Mouse (Mus musculus): ENCODE results near the gene Mmp28. TPM values are rescaled to one million over a fixed set of nuclear protein-coding genes. Genes with fewer than 3 reads are reported as not detected.

Gene Mmp28
- polyA plus RNA-seq, 1 experiment = 20.1 TPM

DNA sequence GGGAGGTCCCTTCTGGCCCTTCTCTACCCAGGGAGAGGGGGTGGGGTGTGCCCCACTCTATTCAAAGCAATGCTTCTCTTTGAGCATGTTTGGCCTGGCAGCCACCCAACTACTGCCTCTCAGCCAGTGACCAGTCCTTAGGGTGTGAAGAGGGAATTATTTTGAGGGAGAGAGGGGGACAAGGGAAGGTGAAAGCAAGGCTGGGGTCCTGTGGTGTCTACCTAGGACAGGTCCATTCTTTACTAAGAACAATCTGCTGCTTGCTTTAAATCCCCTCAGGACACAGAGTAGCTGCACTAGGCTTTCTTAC is 14.0 kb downstream of the Mmp28 start:
- TF ChIP-seq POLR2A (IDR thresholded peaks at IDR 0.05; ENCODE audit: borderline replicate concordance, extremely low read depth, low read depth, low read length) (no peak), CTCF (IDR thresholded peaks at IDR 0.05; ENCODE audit: insufficient read depth, low read length) (no peak)
- Histone ChIP-seq H3K4me3 (replicated peaks; ENCODE audit: extremely low read depth, low read depth, low read length) (no peak overlapping the region), H3K4me1 (ENCODE audit: control insufficient read depth, insufficient read depth, low read length) (peaks cover 23% of the 10 kb centered on the region)
- peak; percentile 59 for DNase-seq

DNA sequence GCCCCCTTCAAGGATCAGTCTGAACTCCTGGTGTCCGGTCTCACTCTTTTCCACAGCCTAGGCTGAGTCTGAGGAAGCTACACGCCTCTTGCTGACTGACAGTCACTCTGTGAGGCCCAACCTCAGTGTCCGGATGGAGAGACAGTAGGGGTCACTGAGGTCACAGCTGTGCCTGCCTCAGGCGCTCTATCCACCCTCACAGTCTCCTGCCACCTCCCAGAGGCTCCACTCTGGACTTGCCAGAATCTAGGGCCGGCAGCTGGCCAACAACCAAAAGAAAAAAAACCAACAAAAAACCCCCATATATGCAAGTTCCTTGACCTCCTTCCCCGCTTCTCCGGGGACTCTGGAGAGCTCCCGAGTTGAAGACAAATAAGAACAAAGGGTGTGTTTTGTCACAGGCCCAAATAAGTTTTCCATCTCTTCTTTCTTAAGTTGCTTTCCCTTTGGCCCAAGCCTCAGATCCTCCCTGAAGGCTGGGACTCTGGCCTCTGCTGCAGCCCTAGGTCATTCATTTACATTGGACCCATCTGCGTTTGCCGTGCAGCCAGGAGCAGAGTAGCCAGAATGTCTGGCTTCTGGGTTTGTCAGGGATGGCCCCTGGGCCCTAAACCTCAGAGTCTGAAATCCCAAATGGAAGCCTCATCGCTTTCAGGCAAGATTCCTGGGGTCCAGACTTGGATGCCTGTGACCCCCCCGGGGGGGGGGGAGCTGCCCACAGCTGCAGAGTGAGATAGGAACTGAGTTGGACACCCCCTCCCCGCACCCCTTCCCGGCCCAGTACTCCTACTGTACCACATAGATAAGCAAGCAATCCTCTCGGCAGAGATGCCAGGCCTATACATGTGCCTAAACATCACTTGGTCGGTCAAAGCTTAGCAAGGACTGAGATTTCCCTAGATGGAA is 14.6 kb downstream of the Mmp28 start:
- DNase-seq = peak; percentile 24
- peaks cover 22% of the 10 kb centered on the region for H3K4me1 ChIP-seq (ENCODE audit: control insufficient read depth, insufficient read depth, low read length)
- WGBS = 30% methylated on average over 16 of the region's 16 CpGs
- no peak overlapping the region for H3K4me3 ChIP-seq (replicated peaks; ENCODE audit: extremely low read depth, low read depth, low read length)
- no peak for TF ChIP-seq POLR2A (IDR thresholded peaks at IDR 0.05; ENCODE audit: borderline replicate concordance, extremely low read depth, low read depth, low read length)
- no peak for TF ChIP-seq CTCF (IDR thresholded peaks at IDR 0.05; ENCODE audit: insufficient read depth, low read length)

DNA sequence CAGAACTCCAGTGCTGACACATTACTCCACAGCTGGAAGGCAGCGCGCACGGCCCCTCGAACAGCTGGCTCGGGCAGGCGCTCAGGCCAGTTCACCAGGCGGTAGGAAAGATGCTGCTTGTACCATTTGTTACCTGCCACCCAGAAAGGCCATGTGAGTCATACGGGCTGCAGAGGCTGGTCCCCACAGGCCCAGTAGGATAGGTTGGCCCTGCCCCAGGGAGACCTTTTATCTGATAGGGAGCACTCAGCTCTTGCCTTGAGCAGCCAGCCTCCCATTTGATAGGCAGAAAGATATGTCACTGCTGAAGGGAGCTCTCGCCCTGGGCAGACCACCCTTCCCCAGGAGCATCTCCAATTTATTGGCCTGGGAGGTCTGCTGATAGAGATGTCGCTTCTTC is 15.3 kb downstream of the Mmp28 start:
- TF ChIP-seq CTCF (IDR thresholded peaks at IDR 0.05; ENCODE audit: insufficient read depth, low read length) (no peak), POLR2A (IDR thresholded peaks at IDR 0.05; ENCODE audit: borderline replicate concordance, extremely low read depth, low read depth, low read length) (no peak)
- 73% methylated on average over 10 of the region's 10 CpGs for WGBS
- no peak for DNase-seq
- no peak overlapping the region for H3K4me3 ChIP-seq (replicated peaks; ENCODE audit: extremely low read depth, low read depth, low read length)
- H3K4me1 ChIP-seq (ENCODE audit: control insufficient read depth, insufficient read depth, low read length) = peaks cover 26% of the 10 kb centered on the region

DNA sequence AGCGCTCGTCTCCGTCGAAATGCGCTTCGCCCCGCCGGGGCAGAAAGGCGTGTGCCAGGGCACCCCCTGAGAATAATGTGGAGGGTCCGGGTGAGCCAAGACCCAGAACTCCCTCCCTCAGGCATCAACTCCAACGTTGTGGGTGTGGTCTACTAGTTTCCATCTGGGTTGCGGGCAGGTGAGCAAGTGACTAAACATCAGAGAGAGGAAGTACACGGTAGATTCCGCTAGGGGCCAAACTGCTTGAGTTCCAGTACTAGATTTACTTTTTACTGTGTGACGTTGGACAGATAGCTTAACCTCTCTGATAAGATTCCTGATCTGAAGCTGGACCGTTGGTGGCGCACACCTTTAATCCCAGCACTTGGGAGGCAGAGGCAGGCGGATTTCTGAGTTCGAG is 17.9 kb downstream of the Mmp28 start:
- no peak overlapping the region for H3K4me3 ChIP-seq (replicated peaks; ENCODE audit: extremely low read depth, low read depth, low read length)
- no peak for DNase-seq
- H3K4me1 ChIP-seq (ENCODE audit: control insufficient read depth, insufficient read depth, low read length) = peaks cover 29% of the 10 kb centered on the region
- WGBS = 43% methylated on average over 19 of the region's 19 CpGs
- TF ChIP-seq CTCF (IDR thresholded peaks at IDR 0.05; ENCODE audit: insufficient read depth, low read length) (no peak), POLR2A (IDR thresholded peaks at IDR 0.05; ENCODE audit: borderline replicate concordance, extremely low read depth, low read depth, low read length) (no peak)

DNA sequence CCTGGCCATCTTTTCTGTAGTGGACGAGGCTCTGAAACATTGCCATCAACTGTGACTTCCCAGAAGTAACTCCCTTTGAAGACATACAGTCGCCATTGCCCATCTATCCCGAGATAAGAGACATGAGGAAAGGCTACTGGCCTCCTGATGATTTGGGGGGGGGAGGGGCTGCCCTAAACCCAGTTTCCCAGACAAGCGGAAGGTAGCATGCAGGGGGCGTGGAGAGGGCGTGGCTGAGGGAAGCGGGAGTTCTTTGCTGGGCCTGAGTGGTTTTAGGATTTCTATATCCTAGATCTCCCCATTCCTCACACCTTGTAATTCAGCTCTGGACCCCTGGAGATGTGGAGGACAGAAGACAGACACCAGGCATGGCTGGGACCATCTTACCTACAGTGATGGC is 19.0 kb downstream of the Mmp28 start:
- no peak for TF ChIP-seq POLR2A (IDR thresholded peaks at IDR 0.05; ENCODE audit: borderline replicate concordance, extremely low read depth, low read depth, low read length)
- no peak for TF ChIP-seq CTCF (IDR thresholded peaks at IDR 0.05; ENCODE audit: insufficient read depth, low read length)
- no peak for DNase-seq
- Histone ChIP-seq H3K4me3 (replicated peaks; ENCODE audit: extremely low read depth, low read depth, low read length) (no peak overlapping the region), H3K4me1 (ENCODE audit: control insufficient read depth, insufficient read depth, low read length) (peaks cover 19% of the 10 kb centered on the region)
- 6% methylated on average over 7 of the region's 7 CpGs for WGBS

DNA sequence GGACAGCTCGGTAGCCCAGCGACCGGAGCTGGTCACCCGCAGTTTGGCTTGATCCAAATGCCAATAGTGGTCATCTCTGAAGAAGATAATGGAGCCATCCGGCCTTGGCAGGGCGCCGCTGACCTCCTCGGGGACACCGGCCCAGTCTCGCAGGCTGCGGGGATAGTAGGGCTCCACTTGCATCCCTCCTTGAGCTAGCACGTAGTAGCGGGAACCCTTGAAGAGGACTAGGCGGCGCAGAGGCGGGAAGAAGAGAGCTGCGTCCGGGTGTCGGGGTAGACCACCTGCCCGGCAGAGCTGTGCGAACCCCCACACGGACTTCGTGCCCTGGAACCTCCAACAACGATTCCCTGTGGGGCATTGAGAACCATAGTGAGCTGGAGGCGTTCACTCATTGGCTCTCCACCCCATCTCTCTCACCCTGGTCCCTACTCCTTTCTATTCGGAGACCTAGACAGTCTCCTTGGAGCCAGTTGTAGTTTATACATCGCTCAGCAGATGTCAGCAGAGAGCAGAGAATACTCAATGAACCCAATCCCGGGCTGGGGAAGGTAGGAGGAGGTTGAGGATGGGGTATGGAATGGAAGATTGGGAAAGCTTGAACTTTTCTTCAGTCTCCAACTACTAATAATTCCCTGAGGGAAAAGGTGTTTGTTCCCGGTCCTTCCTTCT is 20.1 kb downstream of the Mmp28 start:
- DNase-seq = peak; percentile 74
- 18% methylated on average over 29 of the region's 29 CpGs for WGBS
- TF ChIP-seq POLR2A (IDR thresholded peaks at IDR 0.05; ENCODE audit: borderline replicate concordance, extremely low read depth, low read depth, low read length) (no peak), CTCF (IDR thresholded peaks at IDR 0.05; ENCODE audit: insufficient read depth, low read length) (peak; percentile 28)
- Histone ChIP-seq H3K4me3 (replicated peaks; ENCODE audit: extremely low read depth, low read depth, low read length) (no peak overlapping the region), H3K4me1 (ENCODE audit: control insufficient read depth, insufficient read depth, low read length) (peaks cover 8% of the 10 kb centered on the region)

DNA sequence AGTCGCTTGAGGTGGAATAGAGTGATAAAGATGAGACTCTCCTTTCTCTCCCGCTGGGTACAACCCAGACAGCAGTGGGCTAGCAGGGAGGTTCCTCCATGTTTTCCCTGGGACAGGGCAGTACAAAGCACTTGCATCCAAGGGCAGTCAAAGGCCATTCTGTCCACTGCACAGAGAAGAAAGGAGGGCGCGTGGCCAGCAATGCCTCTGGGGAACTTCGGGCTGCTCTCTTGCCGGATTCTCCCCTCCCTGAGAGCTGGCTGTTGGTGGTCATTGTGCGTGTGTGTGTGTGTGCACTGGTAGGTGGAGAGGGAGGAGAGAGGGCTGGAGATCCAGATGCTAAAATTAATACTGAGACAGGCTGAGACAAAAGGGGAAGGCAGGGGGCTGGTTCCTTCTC is 21.6 kb downstream of the Mmp28 start:
- no peak overlapping the region for H3K4me3 ChIP-seq (replicated peaks; ENCODE audit: extremely low read depth, low read depth, low read length)
- 53% methylated on average over 7 of the region's 7 CpGs for WGBS
- no peak for DNase-seq

DNA sequence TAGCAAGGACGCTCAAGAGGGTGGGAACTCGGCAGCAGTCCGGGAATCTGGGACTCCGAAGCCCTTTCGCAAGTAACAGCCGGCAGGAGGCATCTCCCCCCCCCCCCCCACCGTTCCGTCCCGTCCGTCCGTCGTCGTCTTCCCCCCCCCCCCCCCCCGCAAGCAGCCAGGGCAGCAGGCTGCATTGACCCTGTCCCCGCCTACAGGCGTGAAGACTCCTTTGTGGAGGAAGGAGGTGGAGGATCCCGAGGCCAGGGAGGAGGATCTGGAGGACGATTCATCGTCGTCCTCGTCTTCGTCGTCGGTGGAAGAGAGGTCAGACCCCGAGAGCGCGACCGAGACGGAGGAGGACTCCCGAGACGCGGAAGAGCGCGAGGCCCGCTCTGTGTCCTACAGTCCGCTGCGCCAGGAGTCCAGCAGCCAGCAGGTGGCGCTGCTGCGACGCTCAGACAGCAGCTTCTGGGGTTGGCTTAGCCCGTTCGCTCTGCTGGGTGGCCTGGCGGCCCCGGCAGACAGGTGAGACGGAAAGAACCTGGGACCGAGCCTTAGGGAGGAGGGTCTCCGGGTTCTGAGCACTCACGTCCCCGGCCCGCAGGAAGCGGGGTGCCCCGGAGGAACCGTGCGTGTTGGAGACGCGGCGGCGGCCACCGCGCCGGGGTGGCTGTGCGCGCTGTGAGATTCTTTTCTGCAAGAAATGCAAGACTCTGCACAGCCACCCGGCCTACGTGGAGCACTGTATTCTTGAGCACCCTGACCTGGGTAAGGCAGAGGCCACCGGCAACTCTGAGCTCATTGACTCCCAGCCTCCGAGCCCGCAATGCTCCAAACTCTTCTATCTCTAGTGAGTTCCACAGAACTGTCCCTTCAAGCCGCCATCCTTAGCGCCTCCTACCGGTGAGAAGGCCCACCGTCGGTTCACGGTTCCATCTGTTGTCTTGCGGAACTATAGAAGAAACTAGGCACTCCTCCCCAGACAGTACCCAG is 22.5 kb downstream of the Mmp28 start:
- Histone ChIP-seq H3K4me3 (replicated peaks; ENCODE audit: extremely low read depth, low read depth, low read length) (peak overlapping the region; percentile 80), H3K4me1 (ENCODE audit: control insufficient read depth, insufficient read depth, low read length) (peaks cover 7% of the 10 kb centered on the region)
- DNase-seq = peak; percentile 85
- TF ChIP-seq POLR2A (IDR thresholded peaks at IDR 0.05; ENCODE audit: borderline replicate concordance, extremely low read depth, low read depth, low read length) (no peak), CTCF (IDR thresholded peaks at IDR 0.05; ENCODE audit: insufficient read depth, low read length) (peak; percentile 85)
- under 1% methylated on average over 71 of the region's 75 CpGs for WGBS

More for the DNA sequence above, 21.6 kb downstream of the Mmp28 start:
- TF ChIP-seq POLR2A (IDR thresholded peaks at IDR 0.05; ENCODE audit: borderline replicate concordance, extremely low read depth, low read depth, low read length) (no peak), CTCF (IDR thresholded peaks at IDR 0.05; ENCODE audit: insufficient read depth, low read length) (no peak)
- H3K4me1 ChIP-seq (ENCODE audit: control insufficient read depth, insufficient read depth, low read length) = peaks cover 7% of the 10 kb centered on the region

All from lung, adult 2 months (tissue).